Comparison of ENCODE assay signal across 11 mouse cellular contexts in the genomic region with DNA sequence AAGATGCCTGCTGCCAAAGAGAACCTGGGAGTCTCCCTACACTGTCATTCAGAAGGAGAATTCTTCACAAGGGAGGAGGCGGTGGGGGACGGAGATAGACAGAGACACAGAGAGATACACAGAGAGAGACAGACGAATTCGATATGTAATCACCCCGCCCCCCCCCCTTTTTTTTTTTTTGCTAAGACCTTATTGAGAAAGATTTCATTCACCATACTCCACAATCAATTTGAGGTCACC. TPM values are rescaled to one million over a fixed set of nuclear protein-coding genes. Genes with fewer than 3 reads are reported as not detected.
A peak's percentile ranks its signal among the peaks of the same experiment; 100 is the strongest.
DNase-seq lines count a peak whose midpoint lies in the region; ATAC-seq and TF ChIP-seq lines count a peak whose summit lies in the region.
"Had no signal": no experiment of that assay in that cellular context is flagged by ENCODE, and none has a peak within 500 bp of the region (broad histone marks: within the 10 kb centered on the region; RNA-seq: fewer than 3 reads in every experiment).

A gene (minus strand): TSS at position 101 of the 240 bp plus-strand sequence.

- no peak within 1 kb of the TSS for H3K27ac ChIP-seq in liver, embryonic 11.5 days (ENCODE audit: low read depth, low read length)
- no peak within 1 kb of the TSS for H3K27ac ChIP-seq in ES-E14 (ENCODE audit: insufficient read depth, low read depth, low read length, poor library complexity, severe bottlenecking)
- H3K27ac ChIP-seq in heart, postnatal 0 days (ENCODE audit: low read depth), result peak within 1 kb of the TSS; percentile 94
- H3K27ac ChIP-seq in layer of hippocampus, adult 2 months, result no peak within 1 kb of the TSS

- no peaks in the 10 kb centered on the region for H3K9me3 ChIP-seq in liver, embryonic 11.5 days (ENCODE audit: control insufficient read depth, low read length)
- H3K9me3 ChIP-seq in E14TG2a.4 (ENCODE audit: low read length) (no peaks in the 10 kb centered on the region), ES-E14 (ENCODE audit: control insufficient read depth, insufficient read depth, low read depth, low read length) (no peaks in the 10 kb centered on the region)
- no peaks in the 10 kb centered on the region for H3K9me3 ChIP-seq in heart, postnatal 0 days (replicated peaks; ENCODE audit: control insufficient read depth, low read length)

- H3K4me2 ChIP-seq in liver, embryonic 11.5 days, result peak within 1 kb of the TSS; percentile 29; the same call in 1 of the 2 replicates
- peak within 1 kb of the TSS; percentile 70 for H3K4me2 ChIP-seq in heart, postnatal 0 days (ENCODE audit: low read depth, low read length)

- peaks cover 93% of the 10 kb centered on the region for H3K27me3 ChIP-seq in liver, embryonic 11.5 days (replicated peaks; ENCODE audit: control insufficient read depth, insufficient read depth, low read length)
- H3K27me3 ChIP-seq in E14TG2a.4 (ENCODE audit: insufficient read depth, low read length), result peaks cover 90% of the 10 kb centered on the region
- H3K27me3 ChIP-seq in heart, postnatal 0 days (ENCODE audit: control insufficient read depth, insufficient read depth, low read length), result peaks cover 47% of the 10 kb centered on the region

- in situ Hi-C loops in ES-E14 (cut with MboI; ENCODE audit: low sequenced_read_pairs in 2 of 2, unreplicated experiment in 2 of 2), result no loop called here

- no peaks in the 10 kb centered on the region for H3K36me3 ChIP-seq in liver, embryonic 11.5 days (ENCODE audit: control insufficient read depth, insufficient read depth, low read length)
- H3K36me3 ChIP-seq in E14TG2a.4 (ENCODE audit: insufficient read depth, low read length) (no peaks in the 10 kb centered on the region), ES-E14 (ENCODE audit: control insufficient read depth, insufficient read depth, low read length, poor library complexity, severe bottlenecking) (no peaks in the 10 kb centered on the region)
- no peaks in the 10 kb centered on the region for H3K36me3 ChIP-seq in heart, postnatal 0 days (replicated peaks; ENCODE audit: control insufficient read depth, insufficient read depth, low read length)

- WGBS in liver, embryonic 11.5 days, result 0% methylated on average over 5 of the region's 5 CpGs
- WGBS in heart, postnatal 0 days, result 2% methylated on average over 4 of the region's 5 CpGs

- no peak for TF ChIP-seq CTCF in E14TG2a.4 (conservative IDR thresholded peaks at IDR 0.05; ENCODE audit: low read length)
- no peak for TF ChIP-seq CTCF in heart, postnatal 0 days (IDR thresholded peaks at IDR 0.05; ENCODE audit: low read depth)
- TF ChIP-seq CTCF in layer of hippocampus, adult 2 months (conservative IDR thresholded peaks at IDR 0.05), result no peak

- no peak for DNase-seq in liver, embryonic 11.5 days (ENCODE audit: low spot score)
- DNase-seq in liver, result no peak
- no peak for DNase-seq in ES-E14 (ENCODE audit: low read depth, low spot score)
- DNase-seq in heart, postnatal 0 days (ENCODE audit: low spot score), result no peak
- no peak for DNase-seq in layer of hippocampus, adult 2 months (ENCODE audit: low spot score in 2 of 2)
- DNase-seq in left cerebral cortex, adult 9 months (ENCODE audit: low spot score in 2 of 2), result no peak
- no peak for DNase-seq in layer of hippocampus, adult 8-10 months (ENCODE audit: low spot score in 2 of 2)
- DNase-seq: cerebellum, adult 9-11 months; left cerebral cortex, postnatal 4 days had no signal

- peaks cover 3% of the 10 kb centered on the region; the same call in 1 of the 2 replicates for H3K4me1 ChIP-seq in liver, embryonic 11.5 days (replicated peaks; ENCODE audit: control insufficient read depth, insufficient read depth, low read length)
- peaks cover 40% of the 10 kb centered on the region for H3K4me1 ChIP-seq in E14TG2a.4 (replicated peaks; ENCODE audit: low read depth, low read length)
- H3K4me1 ChIP-seq in ES-E14 (ENCODE audit: control insufficient read depth in 2 of 2, insufficient read depth in 2 of 2, low read length in 2 of 2, poor library complexity in 1 of 2), result peaks cover 0 to 3% of the 10 kb centered on the region in 2 experiments; a peak in 1 of 4 replicates
- 0 out of 2 replicates have a peak, but pooled peaks cover 7% of the 10 kb centered on the region for H3K4me1 ChIP-seq in heart, postnatal 0 days (ENCODE audit: control insufficient read depth, insufficient read depth)

- TF ChIP-seq EP300 in heart, postnatal 0 days (IDR thresholded peaks at IDR 0.05; ENCODE audit: low read depth), result no peak

- ATAC-seq in liver, embryonic 11.5 days (replicated peaks; ENCODE audit: low FRiP score), result no peak
- ATAC-seq in heart, postnatal 0 days (ENCODE audit: insufficient read depth, low read depth), result no peak

- no peak within 1 kb of the TSS for H3K9ac ChIP-seq in liver, embryonic 11.5 days (ENCODE audit: low read depth, low read length)
- no peak within 1 kb of the TSS for H3K9ac ChIP-seq in ES-E14 (ENCODE audit: insufficient read depth, low read depth, low read length, poor library complexity, severe bottlenecking)
- peak within 1 kb of the TSS; percentile 73 for H3K9ac ChIP-seq in heart, postnatal 0 days (replicated peaks; ENCODE audit: low read depth, low read length)

- 0 out of 2 replicates have a peak within 1 kb of the TSS, but pooled peaks have one; percentile 20 for H3K4me3 ChIP-seq in liver, embryonic 11.5 days (ENCODE audit: low read depth, low read length)
- H3K4me3 ChIP-seq in E14TG2a.4 (replicated peaks; ENCODE audit: low read length) (peak within 1 kb of the TSS; percentile 60), ES-E14 (ENCODE audit: insufficient read depth in 1 of 2, low read depth in 1 of 2, low read length in 2 of 2, poor library complexity in 1 of 2, severe bottlenecking in 1 of 2) (peak within 1 kb of the TSS; percentile 13 to 22; a peak in 2 of 4 replicates)
- H3K4me3 ChIP-seq in heart, postnatal 0 days (ENCODE audit: low read depth, low read length), result peak within 1 kb of the TSS; percentile 79
- H3K4me3 ChIP-seq in layer of hippocampus, adult 2 months, result no peak within 1 kb of the TSS

TF ChIP-seq in ES-E14, 5 proteins besides CTCF, POLR2A, EP300 and RAD21:
- TF ChIP-seq CHD2 (IDR thresholded peaks at IDR 0.05; ENCODE audit: low read depth, low read length) (no peak), HCFC1 (IDR thresholded peaks at IDR 0.05; ENCODE audit: borderline replicate concordance, insufficient read depth, low read length) (no peak), ZC3H11A (IDR thresholded peaks at IDR 0.05; ENCODE audit: borderline replicate concordance, low read depth, low read length) (no peak), ZNF384 (IDR thresholded peaks at IDR 0.05; ENCODE audit: low read depth, low read length) (no peak), MAFK (IDR thresholded peaks at IDR 0.05; ENCODE audit: insufficient read depth, low read depth, low read length) (no peak)

RNA-seq across cellular contexts. Expression of the gene that starts here (rescaled TPM):
- 1.0 and 2.1 TPM in 2 replicates for polyA plus RNA-seq in liver, embryonic 11.5 days (2014; fragmentation: Nextera tagmentation; extraction: Ambion mirVana)
- 1.1 and 3.0 TPM in 2 replicates for total RNA-seq in ES-E14 (2012; rRNA removed)
- total RNA-seq in heart, postnatal 0 days (2014; rRNA removed; ENCODE audit: low replicate concordance), result 284 and 346 TPM in 2 replicates
- 139 and 155 TPM in 2 replicates for polyA plus RNA-seq in heart, postnatal 0 days (2015; fragmentation: Nextera tagmentation; extraction: Ambion mirVana)
- total RNA-seq in layer of hippocampus, adult 2 months (2021), result not detected
- total RNA-seq in layer of hippocampus, adult 8-10 months (2022), result not detected
- total RNA-seq: left cerebral cortex, postnatal 4 days had no signal
- polyA plus RNA-seq: large intestine, adult 2 months had no signal

Comparison
In these comparisons a context has a peak if more than half of its experiments do, and no peak if none do; other contexts are left out.
1. RNA of the gene that starts here (total RNA-seq): 284 to 346 TPM in heart, postnatal 0 days; 1.1 to 3.0 TPM in ES-E14, not detected in layer of hippocampus, adult 2 months and not detected in layer of hippocampus, adult 8-10 months; every median in the first group is over 10 times any median in the second.
2. RNA of the gene that starts here (polyA plus RNA-seq): 139 to 155 TPM in heart, postnatal 0 days; 1.0 to 2.1 TPM in liver, embryonic 11.5 days; every median in the first group is over 10 times any median in the second.